Mouse (Mus musculus) stomach, postnatal 0 days (tissue): ENCODE data around the gene Gm10770.

ENCODE experiments used
- CTCF ChIP-seq: IDR thresholded peaks from 2 replicates; pipeline ENCODE4 v1.5.1; 2016; ENCODE audit warnings: antibody characterized with exemption, low read depth, mild to moderate bottlenecking, moderate library complexity
- EP300 ChIP-seq: optimal IDR thresholded peaks from 2 replicates; pipeline ENCODE3; 2016; ENCODE audit warnings: antibody characterized with exemption

GRCm38 (mm10) chr2:150166703-150167102 lies 12.8 kb downstream of the Gm10770 start:
- TF ChIP-seq CTCF (no peak), EP300 (no peak)
